In genomic region chr1:43301866-43302571, GRCm38 (mm10) we compare ENCODE assay signal across 20 mouse cellular contexts.
DNase-seq lines count a peak whose midpoint lies in the region; ATAC-seq and TF ChIP-seq lines count a peak whose summit lies in the region.
"Had no signal": no experiment of that assay in that cellular context is flagged by ENCODE, and none has a peak within 500 bp of the region (broad histone marks: within the 10 kb centered on the region; RNA-seq: fewer than 3 reads in every experiment).

No protein-coding gene starts in this region.

- no peak for TF ChIP-seq CTCF in heart, postnatal 0 days (IDR thresholded peaks at IDR 0.05; ENCODE audit: low read depth)
- TF ChIP-seq CTCF in Patski (IDR thresholded peaks at IDR 0.05), result no peak

- no peak overlapping the region for H3K9ac ChIP-seq in heart, postnatal 0 days (replicated peaks; ENCODE audit: low read depth, low read length)
- no peak overlapping the region for H3K9ac ChIP-seq in limb, embryonic 11.5 days (ENCODE audit: low read length)
- H3K9ac ChIP-seq in limb, embryonic 14.5 days (ENCODE audit: low read depth, low read length, severe bottlenecking), result no peak overlapping the region
- no peak overlapping the region for H3K9ac ChIP-seq in forebrain, embryonic 11.5 days (ENCODE audit: low read length)
- H3K9ac ChIP-seq: embryonic facial prominence, embryonic 15.5 days; forebrain, embryonic 12.5 days; midbrain, embryonic 12.5 days; neural tube, embryonic 12.5 days had no signal

- ATAC-seq in heart, postnatal 0 days (ENCODE audit: insufficient read depth, low read depth), result 0 out of 2 replicates have a peak, but pooled peaks have one; percentile 30
- ATAC-seq in limb, embryonic 11.5 days (ENCODE audit: insufficient number of reproducible peaks, low FRiP score, low TSS enrichment, low read depth), result peak; percentile 28; the same call in 1 of the 2 replicates
- ATAC-seq in Patski, result peak; percentile 14
- ATAC-seq in limb, embryonic 14.5 days (ENCODE audit: low FRiP score, low read depth), result 0 out of 2 replicates have a peak, but pooled peaks have one; percentile 11
- ATAC-seq in forebrain, embryonic 11.5 days (replicated peaks; ENCODE audit: low FRiP score), result no peak

- no peak for DNase-seq in heart, postnatal 0 days (ENCODE audit: low spot score)
- DNase-seq in heart, postnatal 25 days (ENCODE audit: low spot score), result no peak
- no peak for DNase-seq in limb, embryonic 11.5 days (ENCODE audit: low spot score)
- DNase-seq in limb, embryonic 10.5 days (ENCODE audit: low spot score), result no peak
- DNase-seq in Patski (ENCODE audit: low read depth, low spot score), result no peak
- no peak for DNase-seq in limb, embryonic 14.5 days (ENCODE audit: low spot score)
- DNase-seq in forebrain, embryonic 11.5 days (ENCODE audit: low spot score), result no peak
- DNase-seq: cerebellum, adult 9-11 months; kidney, adult 11 months; kidney, postnatal 4 days; layer of hippocampus, postnatal 36 days; lung, adult 2 months; right cerebral cortex, postnatal 4 days; thymus, postnatal 14 days had no signal

- H3K27me3 ChIP-seq in heart, postnatal 0 days (ENCODE audit: control insufficient read depth, insufficient read depth, low read length), result no peaks in the 10 kb centered on the region
- no peaks in the 10 kb centered on the region for H3K27me3 ChIP-seq in limb, embryonic 11.5 days (ENCODE audit: control insufficient read depth, insufficient read depth, low read length)
- no peaks in the 10 kb centered on the region for H3K27me3 ChIP-seq in limb, embryonic 10.5 days (ENCODE audit: low read depth, poor library complexity, severe bottlenecking)
- H3K27me3 ChIP-seq in Patski, result no peaks in the 10 kb centered on the region
- no peaks in the 10 kb centered on the region for H3K27me3 ChIP-seq in limb, embryonic 14.5 days (ENCODE audit: control insufficient read depth, insufficient read depth, low read length)
- no peaks in the 10 kb centered on the region for H3K27me3 ChIP-seq in forebrain, embryonic 11.5 days (ENCODE audit: control insufficient read depth, insufficient read depth, low read length)
- H3K27me3 ChIP-seq: neural tube, embryonic 12.5 days had no signal

- in situ Hi-C loops in Patski (cut with MboI; ENCODE audit: low pct_unique_long_range_greater_than_20kb), result loop anchor here (5.0 kb wide), 2 partner anchors 140 to 440 kb away; partner anchors contain the start of gene Nck2

- H3K36me3 ChIP-seq in heart, postnatal 0 days (replicated peaks; ENCODE audit: control insufficient read depth, insufficient read depth, low read length), result no peaks in the 10 kb centered on the region
- H3K36me3 ChIP-seq in limb, embryonic 11.5 days (ENCODE audit: control insufficient read depth, insufficient read depth, low read length), result no peaks in the 10 kb centered on the region
- no peaks in the 10 kb centered on the region for H3K36me3 ChIP-seq in limb, embryonic 10.5 days
- H3K36me3 ChIP-seq in limb, embryonic 14.5 days (ENCODE audit: control insufficient read depth, insufficient read depth, low read length), result no peaks in the 10 kb centered on the region
- no peaks in the 10 kb centered on the region for H3K36me3 ChIP-seq in forebrain, embryonic 11.5 days (ENCODE audit: control insufficient read depth, insufficient read depth, low read length)
- H3K36me3 ChIP-seq: embryonic facial prominence, embryonic 15.5 days; forebrain, embryonic 12.5 days; midbrain, embryonic 12.5 days; neural tube, embryonic 12.5 days had no signal

- H3K4me2 ChIP-seq in heart, postnatal 0 days (ENCODE audit: low read depth, low read length), result no peak overlapping the region
- H3K4me2 ChIP-seq in limb, embryonic 11.5 days (ENCODE audit: low read depth, severe bottlenecking), result no peak overlapping the region
- H3K4me2 ChIP-seq in limb, embryonic 14.5 days (replicated peaks; ENCODE audit: low read depth, low read length, severe bottlenecking), result no peak overlapping the region
- no peak overlapping the region for H3K4me2 ChIP-seq in forebrain, embryonic 11.5 days (ENCODE audit: low read depth, low read length, severe bottlenecking)
- H3K4me2 ChIP-seq: embryonic facial prominence, embryonic 15.5 days; forebrain, embryonic 12.5 days; liver, embryonic 11.5 days; midbrain, embryonic 12.5 days; neural tube, embryonic 12.5 days had no signal

- no peak overlapping the region for H3K27ac ChIP-seq in heart, postnatal 0 days (ENCODE audit: low read depth)
- H3K27ac ChIP-seq in limb, embryonic 11.5 days (replicated peaks; ENCODE audit: low read depth, low read length), result no peak overlapping the region
- H3K27ac ChIP-seq in limb, embryonic 10.5 days, result no peak overlapping the region
- H3K27ac ChIP-seq in limb, embryonic 14.5 days (replicated peaks; ENCODE audit: low read depth, low read length), result no peak overlapping the region
- H3K27ac ChIP-seq in forebrain, embryonic 11.5 days (ENCODE audit: low read depth, low read length), result no peak overlapping the region
- H3K27ac ChIP-seq: embryonic facial prominence, embryonic 15.5 days; forebrain, embryonic 12.5 days; macrophage; midbrain, embryonic 12.5 days; neural tube, embryonic 12.5 days had no signal

- no peaks in the 10 kb centered on the region for H3K9me3 ChIP-seq in heart, postnatal 0 days (replicated peaks; ENCODE audit: control insufficient read depth, low read length)
- no peaks in the 10 kb centered on the region for H3K9me3 ChIP-seq in limb, embryonic 11.5 days (ENCODE audit: control insufficient read depth, low read length)
- no peaks in the 10 kb centered on the region for H3K9me3 ChIP-seq in limb, embryonic 10.5 days (replicated peaks)
- H3K9me3 ChIP-seq in limb, embryonic 14.5 days (ENCODE audit: control insufficient read depth, low read length), result no peaks in the 10 kb centered on the region
- H3K9me3 ChIP-seq in forebrain, embryonic 11.5 days (ENCODE audit: control insufficient read depth, low read length), result no peaks in the 10 kb centered on the region
- H3K9me3 ChIP-seq: embryonic facial prominence, embryonic 15.5 days; forebrain, embryonic 12.5 days; midbrain, embryonic 12.5 days; neural tube, embryonic 12.5 days had no signal

- no peak for TF ChIP-seq POLR2A in limb, embryonic 14.5 days (IDR thresholded peaks at IDR 0.05; ENCODE audit: borderline replicate concordance, extremely low read depth, insufficient read depth, insufficient read length)

- intact Hi-C loops in heart, postnatal 25 days (cut with DNase I), result loop anchor here (2.0 kb wide), 1 partner anchor 35 kb away; no protein-coding TSS in a partner anchor

- no peak overlapping the region for H3K4me3 ChIP-seq in heart, postnatal 0 days (ENCODE audit: low read depth, low read length)
- no peak overlapping the region for H3K4me3 ChIP-seq in limb, embryonic 11.5 days (ENCODE audit: low read depth, low read length)
- no peak overlapping the region for H3K4me3 ChIP-seq in limb, embryonic 10.5 days
- no peak overlapping the region for H3K4me3 ChIP-seq in limb, embryonic 14.5 days (replicated peaks; ENCODE audit: low read length)
- H3K4me3 ChIP-seq in forebrain, embryonic 11.5 days (ENCODE audit: low read depth, low read length), result no peak overlapping the region
- H3K4me3 ChIP-seq: embryonic facial prominence, embryonic 15.5 days; forebrain, embryonic 12.5 days; midbrain, embryonic 12.5 days; neural tube, embryonic 12.5 days had no signal

- CTCF ChIA-PET in Patski (lab: Charles Lee), result interaction anchor here (1.0 kb wide), 1 partner anchor 411 kb away, joined by 3 read pairs; no protein-coding TSS in a partner anchor

- WGBS in heart, postnatal 0 days, result 60% methylated on average over 7 of the region's 7 CpGs
- WGBS in limb, embryonic 11.5 days, result 75% methylated on average over 7 of the region's 7 CpGs
- WGBS in limb, embryonic 10.5 days, result 80% methylated on average over 7 of the region's 7 CpGs
- WGBS in limb, embryonic 14.5 days, result 55% methylated on average over 7 of the region's 7 CpGs
- 85% methylated on average over 7 of the region's 7 CpGs for WGBS in forebrain, embryonic 11.5 days

- H3K4me1 ChIP-seq in heart, postnatal 0 days (ENCODE audit: control insufficient read depth, insufficient read depth), result no peaks in the 10 kb centered on the region
- H3K4me1 ChIP-seq in limb, embryonic 11.5 days (ENCODE audit: control insufficient read depth, insufficient read depth, low read length), result no peaks in the 10 kb centered on the region
- peaks cover 12% of the 10 kb centered on the region for H3K4me1 ChIP-seq in limb, embryonic 10.5 days
- peaks cover 7% of the 10 kb centered on the region; the same call in 1 of the 2 replicates for H3K4me1 ChIP-seq in limb, embryonic 14.5 days (ENCODE audit: control insufficient read depth, insufficient read depth, low read length)
- no peaks in the 10 kb centered on the region for H3K4me1 ChIP-seq in forebrain, embryonic 11.5 days (replicated peaks; ENCODE audit: control insufficient read depth, insufficient read depth, low read length)
- H3K4me1 ChIP-seq: embryonic facial prominence, embryonic 15.5 days; forebrain, embryonic 12.5 days; neural tube, embryonic 12.5 days had no signal

- TF ChIP-seq EP300 in heart, postnatal 0 days (IDR thresholded peaks at IDR 0.05; ENCODE audit: low read depth), result no peak

- POLR2A ChIA-PET in Patski (lab: Charles Lee), result no interaction called here
